Comparison of ENCODE assay signal across 9 mouse cellular contexts in genomic region chr1:179136461-179137144, GRCm38 (mm10).
DNase-seq lines count a peak whose midpoint lies in the region; ATAC-seq and TF ChIP-seq lines count a peak whose summit lies in the region.
"Had no signal": no experiment of that assay in that cellular context is flagged by ENCODE, and none has a peak within 500 bp of the region (broad histone marks: within the 10 kb centered on the region; RNA-seq: fewer than 3 reads in every experiment).

No protein-coding gene starts in this region.

- H3K27ac ChIP-seq in hindbrain, postnatal 0 days: peak overlapping the region; percentile 26; the same call in 1 of the 2 replicates

- no peak for TF ChIP-seq CTCF in hindbrain, postnatal 0 days (IDR thresholded peaks at IDR 0.05; ENCODE audit: low read depth)
- no peak for TF ChIP-seq CTCF in lung, adult 2 months (IDR thresholded peaks at IDR 0.05; ENCODE audit: insufficient read depth, low read length)

- no peak overlapping the region for H3K4me2 ChIP-seq in hindbrain, postnatal 0 days (ENCODE audit: low read depth, low read length)

- WGBS in hindbrain, postnatal 0 days: 36% methylated on average over 14 of the region's 14 CpGs
- 15% methylated on average over 14 of the region's 14 CpGs for WGBS in lung, adult 2 months

- intact Hi-C loops in left cerebral cortex, postnatal 25 days (cut with DNase I): no loop called here

- no peaks in the 10 kb centered on the region for H3K27me3 ChIP-seq in hindbrain, postnatal 0 days (ENCODE audit: insufficient read depth, low read length)

- peaks cover 7% of the 10 kb centered on the region; the same call in 1 of the 2 replicates for H3K4me1 ChIP-seq in hindbrain, postnatal 0 days (ENCODE audit: insufficient read depth, low read length)
- no peaks in the 10 kb centered on the region; the same call in 1 of the 2 replicates for H3K4me1 ChIP-seq in lung, adult 2 months (ENCODE audit: control insufficient read depth, insufficient read depth, low read length)

- no peak for TF ChIP-seq POLR2A in lung, adult 2 months (IDR thresholded peaks at IDR 0.05; ENCODE audit: borderline replicate concordance, extremely low read depth, low read depth, low read length)

- peak; percentile 3 to 5 for DNase-seq in left cerebral cortex, adult 18-20 months (ENCODE audit: low spot score in 2 of 2)
- no peak for DNase-seq in left cerebral cortex, postnatal 25 days (ENCODE audit: low spot score in 2 of 2)
- peak; percentile 67 for DNase-seq in adrenal gland, postnatal 10 days
- DNase-seq in gastrocnemius, postnatal 10 days: peak; percentile 36
- peak; percentile 36 for DNase-seq in hindbrain, postnatal 0 days (ENCODE audit: low spot score)
- peak; percentile 46 for DNase-seq in lung, adult 2 months
- peak; percentile 38 for DNase-seq in urinary bladder, adult 2 months (ENCODE audit: low spot score)

- ATAC-seq in hindbrain, postnatal 0 days: peak; percentile 27; the same call in 1 of the 2 replicates
- ATAC-seq in CD4-positive, CD25-positive, alpha-beta regulatory T cell, adult 4 months: no peak

- no peaks in the 10 kb centered on the region for H3K36me3 ChIP-seq in hindbrain, postnatal 0 days (ENCODE audit: insufficient read depth, low read length)
- H3K36me3 ChIP-seq: G1E had no signal

- no peak overlapping the region for H3K4me3 ChIP-seq in hindbrain, postnatal 0 days (ENCODE audit: low read length)
- no peak overlapping the region for H3K4me3 ChIP-seq in lung, adult 2 months (replicated peaks; ENCODE audit: extremely low read depth, low read depth, low read length)

- no peak overlapping the region for H3K9ac ChIP-seq in hindbrain, postnatal 0 days (replicated peaks; ENCODE audit: low read length)

- H3K9me3 ChIP-seq in hindbrain, postnatal 0 days (ENCODE audit: low read length): peaks cover 5% of the 10 kb centered on the region

Comparison
In these comparisons a context has a peak if more than half of its experiments do, and no peak if none do; other contexts are left out.
1. DNase-seq: peak in left cerebral cortex, adult 18-20 months (2 of 2), adrenal gland, postnatal 10 days (single experiment), gastrocnemius, postnatal 10 days (single experiment), hindbrain, postnatal 0 days (single experiment), lung, adult 2 months (single experiment) and urinary bladder, adult 2 months (single experiment); none in left cerebral cortex, postnatal 25 days (0 of 2).